20 mouse cellular contexts compared by ENCODE assay signal in the genomic region with DNA sequence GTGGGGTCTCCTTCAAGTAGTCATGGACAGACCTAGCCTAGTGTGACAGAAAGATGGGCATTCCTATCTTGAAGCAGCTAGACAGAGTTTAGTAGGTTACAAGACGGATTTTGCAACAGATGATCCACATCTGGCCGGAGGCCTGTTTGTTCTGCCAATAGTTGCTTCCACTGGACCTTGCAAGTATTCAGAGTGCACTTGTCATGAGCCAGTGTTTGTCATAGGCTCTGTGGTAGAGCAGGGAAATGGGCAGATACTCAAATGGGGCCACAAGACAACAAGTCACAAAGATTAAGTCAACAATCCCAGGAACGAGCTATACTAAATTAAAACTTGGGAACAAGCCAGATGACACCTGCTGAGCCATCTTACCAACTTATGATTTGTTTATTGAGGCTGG. TPM values are rescaled to one million over a fixed set of nuclear protein-coding genes. Genes with fewer than 3 reads are reported as not detected.
"Had no signal": no experiment of that assay in that cellular context is flagged by ENCODE, and none has a peak within 500 bp of the region (broad histone marks: within the 10 kb centered on the region; RNA-seq: fewer than 3 reads in every experiment).

No protein-coding gene starts in this region.

- ATAC-seq: midbrain, embryonic 16.5 days had no signal

- H3K9me3 ChIP-seq: midbrain, embryonic 10.5 days; midbrain, embryonic 12.5 days; neural tube, embryonic 13.5 days; neural tube, embryonic 15.5 days; stomach, embryonic 15.5 days had no signal

- H3K4me3 ChIP-seq: midbrain, embryonic 10.5 days; midbrain, embryonic 12.5 days; myocyte; neural tube, embryonic 13.5 days; neural tube, embryonic 15.5 days; stomach, embryonic 15.5 days had no signal

- H3K27me3 ChIP-seq: stomach, embryonic 15.5 days had no signal

- H3K9ac ChIP-seq: lung, embryonic 14.5 days; midbrain, embryonic 12.5 days; neural tube, embryonic 13.5 days; neural tube, embryonic 15.5 days; stomach, embryonic 15.5 days had no signal

- H3K36me3 ChIP-seq: midbrain, embryonic 10.5 days; midbrain, embryonic 12.5 days; neural tube, embryonic 13.5 days; neural tube, embryonic 15.5 days; stomach, embryonic 15.5 days had no signal

- H3K27ac ChIP-seq: midbrain, embryonic 10.5 days; midbrain, embryonic 12.5 days; neural tube, embryonic 13.5 days; neural tube, embryonic 15.5 days; stomach, embryonic 15.5 days; stomach, postnatal 0 days had no signal

- DNase-seq: lung, adult 18-20 months; lung, embryonic 14.5 days; lung, postnatal 10 days; lung, postnatal 4 days; midbrain, embryonic 14.5 days; right cerebral cortex, postnatal 14 days; thymus, adult 2 months; thymus, postnatal 25 days; thymus, postnatal 4 days had no signal

- H3K4me2 ChIP-seq: lung, embryonic 14.5 days; midbrain, embryonic 12.5 days; neural tube, embryonic 13.5 days; neural tube, embryonic 15.5 days; stomach, embryonic 15.5 days had no signal

- H3K4me1 ChIP-seq: stomach, embryonic 15.5 days had no signal

RNA-seq across cellular contexts. Expression of gene Dnah5, which starts 1.1 kb away (rescaled TPM):
- total RNA-seq: megakaryocyte, adult 5-6 weeks; megakaryocyte-erythroid progenitor cell, adult 5-6 weeks had no signal
- polyA plus RNA-seq: spleen, adult 2 months had no signal
